Mouse (Mus musculus) right cerebral cortex, adult 2 months (tissue): Measurements from ENCODE around the gene Psma6.

Source experiments
- DNase-seq, 2 experiments: peaks; one replicate each; pipeline ENCODE4 v3.0.0; 2021 to 2022; ENCODE audit warnings: low spot score in 2 of 2

Gene Psma6

DNA sequence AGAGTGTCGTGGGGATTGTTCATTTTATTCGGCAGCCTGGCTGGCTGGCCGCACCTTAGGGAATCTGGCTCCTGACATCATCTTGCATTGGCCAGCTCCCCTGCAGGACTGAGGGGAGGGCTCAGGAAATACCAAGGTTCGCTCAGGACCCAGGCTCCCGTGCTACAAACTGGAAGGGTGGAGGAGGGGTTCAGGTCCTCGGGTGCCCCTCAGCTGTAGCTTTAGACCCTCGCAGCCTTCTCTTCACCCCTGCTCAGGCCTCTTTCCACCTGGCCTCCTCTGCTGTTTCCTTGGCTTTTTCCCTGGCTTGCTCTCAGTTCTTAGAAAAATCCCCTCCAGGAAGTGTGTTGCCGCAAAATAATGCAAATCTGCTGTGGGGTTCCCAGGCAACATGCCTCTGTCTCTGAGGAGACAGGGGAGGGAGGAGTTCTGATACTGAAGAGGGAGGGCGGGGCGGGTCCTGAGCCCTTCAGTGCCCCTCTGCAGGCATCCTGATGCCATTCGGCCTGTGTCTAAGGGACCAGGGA is 54.7 kb downstream of the Psma6 start:
- DNase-seq: no peak

- DNase-seq: no peak
These were observed 56.4 kb downstream of the Psma6 start for GRCm38 (mm10) chr12:55440416-55440815.

- no peak for DNase-seq
These were observed 58.2 kb downstream of the Psma6 start for GRCm38 (mm10) chr12:55442245-55442644.

GRCm38 (mm10) chr12:55442861-55443850 is 59.1 kb downstream of the Psma6 start:
- peak; percentile 25 to 53 for DNase-seq

GRCm38 (mm10) chr12:55444031-55444451 is 60.0 kb downstream of the Psma6 start:
- no peak for DNase-seq

- DNase-seq: no peak
These were observed 61.6 kb downstream of the Psma6 start for GRCm38 (mm10) chr12:55445583-55445982.

DNA sequence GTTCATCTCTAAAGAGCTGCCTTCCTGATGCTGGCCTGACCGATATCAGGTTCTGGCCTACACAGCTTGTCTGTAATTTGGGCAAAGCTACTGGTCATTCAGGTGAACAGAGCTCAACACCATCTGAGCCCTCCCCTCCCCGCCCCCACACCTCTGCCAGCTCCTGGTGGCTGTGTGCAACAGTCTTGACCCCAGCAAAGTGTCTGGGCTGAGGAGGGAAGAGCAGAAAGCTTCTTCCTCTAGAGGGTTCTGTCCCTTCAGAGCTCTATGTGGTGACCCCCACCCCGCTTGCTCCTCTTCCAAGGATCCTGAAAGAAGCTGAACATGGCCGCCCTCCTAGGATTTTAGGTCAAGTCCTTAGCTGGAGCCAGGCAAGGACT is 62.3 kb downstream of the Psma6 start:
- DNase-seq: no peak

GRCm38 (mm10) chr12:55446746-55447395 is 62.8 kb downstream of the Psma6 start:
- DNase-seq: peak; percentile 84 to 85

- no peak for DNase-seq
These were observed 63.4 kb downstream of the Psma6 start for GRCm38 (mm10) chr12:55447396-55447760.

- DNase-seq: no peak
These were observed 64.4 kb downstream of the Psma6 start for GRCm38 (mm10) chr12:55448457-55448856.

- no peak for DNase-seq
These were observed 65.0 kb downstream of the Psma6 start for GRCm38 (mm10) chr12:55449048-55449447.

- no peak for DNase-seq
These were observed 66.4 kb downstream of the Psma6 start for GRCm38 (mm10) chr12:55450421-55450820.

DNA sequence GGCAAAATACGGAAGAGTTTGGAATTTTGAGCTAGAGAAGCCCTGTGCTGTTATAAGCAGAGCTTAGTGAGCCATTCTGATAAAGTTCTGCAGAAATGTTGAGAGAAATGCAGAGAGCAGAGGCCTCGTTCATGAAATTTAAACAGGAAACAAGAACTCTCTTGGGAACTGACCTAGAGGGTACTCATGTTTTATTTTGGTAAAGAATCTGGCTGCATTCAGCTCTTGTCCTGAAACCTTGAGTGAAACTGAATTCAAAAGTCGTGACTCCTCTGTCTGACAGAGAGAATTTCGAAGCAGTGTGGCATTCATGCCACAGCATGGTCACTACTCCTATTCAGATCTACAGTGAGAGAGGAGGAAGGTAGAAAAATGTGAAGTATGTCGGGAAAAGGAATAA is 68.8 kb downstream of the Psma6 start:
- DNase-seq: no peak

GRCm38 (mm10) chr12:55453924-55454323 is 69.9 kb downstream of the Psma6 start:
- DNase-seq: no peak

DNA sequence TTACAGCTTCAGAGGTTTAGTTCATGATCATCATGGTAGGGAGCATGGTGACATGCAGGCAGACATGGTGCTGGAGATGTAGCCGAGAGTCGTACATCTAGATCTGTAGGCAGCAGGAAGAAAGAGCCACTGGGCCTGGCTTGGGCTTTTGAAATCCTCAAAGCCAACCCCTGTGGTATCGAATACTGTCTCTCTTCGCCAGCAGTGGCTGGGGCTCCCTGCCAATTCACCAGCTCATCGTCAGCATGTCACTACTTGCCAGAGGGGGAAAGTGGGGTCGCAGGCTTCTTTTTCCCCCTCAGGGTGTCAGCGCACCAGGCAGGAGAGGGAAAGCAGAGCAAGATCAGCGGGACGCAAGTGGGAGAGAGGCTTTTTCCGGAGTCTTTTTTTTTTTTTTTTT is 71.2 kb downstream of the Psma6 start:
- DNase-seq: no peak

DNA sequence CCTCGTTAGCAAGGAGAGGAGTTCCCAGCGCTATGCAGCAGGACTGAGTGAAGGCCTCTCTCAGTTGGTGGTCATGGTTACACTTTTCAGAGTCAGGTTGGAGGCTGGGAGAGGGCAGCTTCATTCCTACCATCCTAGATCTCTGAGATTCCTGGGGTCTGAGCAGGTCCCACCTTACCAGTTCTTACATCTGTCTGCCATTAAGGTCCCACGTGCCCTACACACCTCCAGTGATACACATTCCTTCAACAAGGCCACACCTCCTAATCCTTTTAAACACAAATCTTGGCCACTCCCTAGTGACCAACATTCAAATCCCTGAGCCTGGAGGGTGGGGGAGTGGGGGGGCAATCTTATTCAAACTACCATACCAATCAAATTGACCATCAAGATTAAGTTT is 72.1 kb downstream of the Psma6 start:
- no peak for DNase-seq

- DNase-seq: peak; percentile 22 to 41
These were observed 72.9 kb downstream of the Psma6 start for GRCm38 (mm10) chr12:55456893-55457292.

- DNase-seq: no peak
These were observed 75.7 kb downstream of the Psma6 start for GRCm38 (mm10) chr12:55459739-55460138.

DNA sequence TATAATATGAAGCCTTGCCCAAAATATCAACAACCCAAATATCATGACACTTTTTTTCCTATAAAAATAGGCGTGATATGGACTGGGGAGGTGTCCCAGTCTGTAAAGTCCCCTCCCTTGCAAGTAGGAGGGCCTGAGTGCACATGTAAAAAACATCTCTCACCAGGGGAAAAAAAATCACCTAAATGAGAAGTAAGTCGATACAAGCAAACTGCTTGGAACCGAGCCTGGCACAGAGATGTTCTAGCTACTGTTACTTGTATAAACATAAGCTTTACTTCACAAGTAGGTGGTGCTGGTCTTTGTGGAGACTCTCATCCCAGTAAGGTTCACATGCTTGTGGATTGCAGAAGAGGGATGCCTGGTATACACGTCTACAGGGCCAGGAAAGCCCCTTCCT is 76.9 kb downstream of the Psma6 start:
- no peak for DNase-seq

- no peak for DNase-seq
These were observed 77.7 kb downstream of the Psma6 start for GRCm38 (mm10) chr12:55461767-55462166.

- peak in 1 of 2 experiments; percentile 17 for DNase-seq
These were observed 78.4 kb downstream of the Psma6 start for GRCm38 (mm10) chr12:55462456-55462855.

GRCm38 (mm10) chr12:55463087-55463486 is 79.1 kb downstream of the Psma6 start:
- DNase-seq: peak in 1 of 2 experiments; percentile 8
